Mouse (Mus musculus) midbrain, embryonic 12.5 days (tissue): Measurements from ENCODE around the gene Rassf1. TPM values are rescaled to one million over a fixed set of nuclear protein-coding genes. Genes with fewer than 3 reads are reported as not detected.

Source experiments
- ATAC-seq: fragments of 200-750 bp; cut with Nextera tagmentation; 2 replicates; pipeline ENCODE4 v1.8.0; 2017; ENCODE audit warnings: low read depth, moderate TSS enrichment, moderate library complexity; ENCODE audit not compliant: low FRiP score
- H3K27ac ChIP-seq: fragments of 300-500 bp; sonication (generic); replicated peaks from 2 replicates; pipeline ENCODE4 v1.5.1; 2016; ENCODE audit warnings: mild to moderate bottlenecking
- H3K27me3 ChIP-seq: fragments of 300-500 bp; sonication (generic); 2 replicates; pipeline ENCODE4 v1.6.1; 2016; ENCODE audit warnings: mild to moderate bottlenecking
- H3K36me3 ChIP-seq: fragments of 300-500 bp; sonication (generic); 2 replicates; pipeline ENCODE4 v1.6.1; 2016
- H3K4me1 ChIP-seq: fragments of 300-500 bp; sonication (generic); 2 replicates; pipeline ENCODE4 v1.6.1; 2016
- H3K4me2 ChIP-seq: fragments of 300-500 bp; sonication (generic); replicated peaks from 2 replicates; pipeline ENCODE4 v1.6.1; 2016; ENCODE audit warnings: mild to moderate bottlenecking, moderate library complexity
- H3K4me3 ChIP-seq: fragments of 300-500 bp; sonication (generic); 2 replicates; pipeline ENCODE4 v1.5.1; 2016; ENCODE audit warnings: mild to moderate bottlenecking
- H3K9ac ChIP-seq: fragments of 300-500 bp; sonication (generic); replicated peaks from 2 replicates; pipeline ENCODE4 v1.6.1; 2016; ENCODE audit warnings: mild to moderate bottlenecking, moderate library complexity
- H3K9me3 ChIP-seq: fragments of 300-500 bp; sonication (generic); 2 replicates; pipeline ENCODE4 v1.6.1; 2016; ENCODE audit warnings: mild to moderate bottlenecking
- WGBS: fragments of 180-500 bp; shearing (Covaris S2); methylation state at CpG from one replicate; pipeline ENCODE4 v1.1.7; 2016; 5-methylcytosine and 5-hydroxymethylcytosine counted together
- polyA plus RNA-seq: library from polyadenylated mRNA; unstranded; fragments of >200 nt; fragmentation: Nextera tagmentation; extraction: Ambion mirVana; gene quantifications from 2 replicates; pipeline ENCODE4 v1.2.1, GENCODE M21; 2016

Rassf1 gene
- polyA plus RNA-seq, 1 experiment from 2014 or later = 48.9 TPM

GRCm38 (mm10) chr9:107600745-107601144 is 49.4 kb downstream of the Rassf1 start:
- Histone ChIP-seq H3K4me3 (no peak overlapping the region), H3K9ac (no peak overlapping the region), H3K36me3 (no peaks in the 10 kb centered on the region), H3K4me1 (peaks cover 24% of the 10 kb centered on the region), H3K27ac (no peak overlapping the region), H3K4me2 (no peak overlapping the region), H3K9me3 (no peaks in the 10 kb centered on the region), H3K27me3 (0 out of 2 replicates have a peak, but pooled peaks cover 6% of the 10 kb centered on the region)
- 82% methylated on average over 12 of the region's 12 CpGs for WGBS
- no peak for ATAC-seq

GRCm38 (mm10) chr9:107601275-107601674 is 49.9 kb downstream of the Rassf1 start:
- no peak for ATAC-seq
- no peak overlapping the region for H3K4me2 ChIP-seq
- H3K4me1 ChIP-seq = peaks cover 24% of the 10 kb centered on the region
- no peak overlapping the region for H3K9ac ChIP-seq
- no peaks in the 10 kb centered on the region for H3K9me3 ChIP-seq
- 89% methylated on average over 11 of the region's 11 CpGs for WGBS
- H3K27me3 ChIP-seq = 0 out of 2 replicates have a peak, but pooled peaks cover 6% of the 10 kb centered on the region
- no peak overlapping the region for H3K4me3 ChIP-seq
- no peak overlapping the region for H3K27ac ChIP-seq
- no peaks in the 10 kb centered on the region for H3K36me3 ChIP-seq

GRCm38 (mm10) chr9:107602068-107602648 is 50.8 kb downstream of the Rassf1 start:
- whole genome bisulfite sequencing = 18% methylated on average over 10 of the region's 10 CpGs
- no peak overlapping the region; the same call in 1 of the 2 replicates for H3K9ac ChIP-seq
- H3K4me1 ChIP-seq = peaks cover 33% of the 10 kb centered on the region

GRCm38 (mm10) chr9:107603251-107603650 is 51.9 kb downstream of the Rassf1 start:
- Histone ChIP-seq H3K36me3 (no peaks in the 10 kb centered on the region), H3K9me3 (no peaks in the 10 kb centered on the region), H3K4me1 (peaks cover 44% of the 10 kb centered on the region), H3K27me3 (0 out of 2 replicates have a peak, but pooled peaks cover 13% of the 10 kb centered on the region), H3K4me2 (no peak overlapping the region), H3K9ac (no peak overlapping the region), H3K4me3 (no peak overlapping the region), H3K27ac (no peak overlapping the region)
- 86% methylated on average over 6 of the region's 6 CpGs for WGBS
- ATAC-seq = no peak

More at GRCm38 (mm10) chr9:107602068-107602648, 50.8 kb downstream of the Rassf1 start:
- Histone ChIP-seq H3K9me3 (no peaks in the 10 kb centered on the region), H3K4me3 (no peak overlapping the region), H3K27ac (0 out of 2 replicates have a peak overlapping the region, but pooled peaks have one; percentile 4), H3K36me3 (no peaks in the 10 kb centered on the region), H3K27me3 (0 out of 2 replicates have a peak, but pooled peaks cover 13% of the 10 kb centered on the region), H3K4me2 (no peak overlapping the region)
- ATAC-seq = peak; percentile 53

GRCm38 (mm10) chr9:107605041-107605661 is 53.8 kb downstream of the Rassf1 start:
- Histone ChIP-seq H3K36me3 (no peaks in the 10 kb centered on the region), H3K9ac (peak overlapping the region; percentile 37; the same call in 1 of the 2 replicates), H3K9me3 (no peaks in the 10 kb centered on the region), H3K4me1 (peaks cover 59% of the 10 kb centered on the region), H3K4me2 (peak overlapping the region; percentile 22), H3K27me3 (0 out of 2 replicates have a peak, but pooled peaks cover 13% of the 10 kb centered on the region), H3K4me3 (no peak overlapping the region), H3K27ac (peak overlapping the region; percentile 15; the same call in 1 of the 2 replicates)
- ATAC-seq = no peak
- WGBS = 34% methylated on average over 23 of the region's 23 CpGs

GRCm38 (mm10) chr9:107606591-107606990 is 55.2 kb downstream of the Rassf1 start:
- Histone ChIP-seq H3K27ac (no peak overlapping the region), H3K9ac (0 out of 2 replicates have a peak overlapping the region, but pooled peaks have one; percentile 17), H3K9me3 (no peaks in the 10 kb centered on the region), H3K4me1 (peaks cover 64% of the 10 kb centered on the region), H3K36me3 (no peaks in the 10 kb centered on the region), H3K4me3 (no peak overlapping the region), H3K27me3 (0 out of 2 replicates have a peak, but pooled peaks cover 13% of the 10 kb centered on the region), H3K4me2 (no peak overlapping the region)
- no peak for ATAC-seq
- 15% methylated on average over 9 of the region's 9 CpGs for WGBS

GRCm38 (mm10) chr9:107607036-107607435 is 55.7 kb downstream of the Rassf1 start:
- Histone ChIP-seq H3K4me3 (no peak overlapping the region), H3K4me2 (no peak overlapping the region), H3K27me3 (0 out of 2 replicates have a peak, but pooled peaks cover 13% of the 10 kb centered on the region), H3K9ac (0 out of 2 replicates have a peak overlapping the region, but pooled peaks have one; percentile 17), H3K27ac (no peak overlapping the region), H3K36me3 (no peaks in the 10 kb centered on the region), H3K9me3 (no peaks in the 10 kb centered on the region), H3K4me1 (peaks cover 68% of the 10 kb centered on the region)
- no peak for ATAC-seq
- 71% methylated on average over 2 of the region's 2 CpGs for WGBS

GRCm38 (mm10) chr9:107607653-107608245 is 56.4 kb downstream of the Rassf1 start:
- Histone ChIP-seq H3K9me3 (no peaks in the 10 kb centered on the region), H3K27me3 (0 out of 2 replicates have a peak, but pooled peaks cover 13% of the 10 kb centered on the region), H3K9ac (no peak overlapping the region), H3K27ac (no peak overlapping the region), H3K4me2 (no peak overlapping the region), H3K4me1 (peaks cover 70% of the 10 kb centered on the region), H3K36me3 (no peaks in the 10 kb centered on the region), H3K4me3 (no peak overlapping the region)
- ATAC-seq = no peak
- whole genome bisulfite sequencing = 62% methylated on average over 9 of the region's 9 CpGs

- Histone ChIP-seq H3K4me1 (peaks cover 72% of the 10 kb centered on the region), H3K9me3 (no peaks in the 10 kb centered on the region), H3K4me2 (no peak within 1 kb of the TSS), H3K4me3 (no peak within 1 kb of the TSS), H3K27me3 (0 out of 2 replicates have a peak, but pooled peaks cover 7% of the 10 kb centered on the region), H3K9ac (no peak within 1 kb of the TSS), H3K27ac (0 out of 2 replicates have a peak within 1 kb of the TSS, but pooled peaks have one; percentile 11), H3K36me3 (peaks cover 3% of the 10 kb centered on the region; the same call in 1 of the 2 replicates)
- WGBS = 45% methylated on average over 12 of the region's 12 CpGs
- ATAC-seq = no peak
Observed at GRCm38 (mm10) chr9:107608741-107609432, 57.5 kb downstream of the Rassf1 start, which contains the start of gene Sema3b. Gene Sema3b, minus strand, starts transcription at chr9:107609229.

- Histone ChIP-seq H3K27ac (0 out of 2 replicates have a peak overlapping the region, but pooled peaks have one; percentile 11), H3K4me1 (peaks cover 69% of the 10 kb centered on the region), H3K36me3 (peaks cover 9% of the 10 kb centered on the region), H3K27me3 (0 out of 2 replicates have a peak, but pooled peaks cover 7% of the 10 kb centered on the region), H3K9ac (no peak overlapping the region), H3K4me3 (no peak overlapping the region), H3K9me3 (no peaks in the 10 kb centered on the region), H3K4me2 (no peak overlapping the region)
- WGBS = 65% methylated on average over 4 of the region's 4 CpGs
- no peak for ATAC-seq
Observed at GRCm38 (mm10) chr9:107609433-107609830, 58.1 kb downstream of the Rassf1 start.

- Histone ChIP-seq H3K27ac (peak overlapping the region; percentile 98), H3K36me3 (peaks cover 31% of the 10 kb centered on the region), H3K9me3 (no peaks in the 10 kb centered on the region), H3K4me3 (peak overlapping the region; percentile 34; the same call in 1 of the 2 replicates), H3K4me1 (peaks cover 63% of the 10 kb centered on the region), H3K4me2 (peak overlapping the region; percentile 63), H3K27me3 (0 out of 2 replicates have a peak, but pooled peaks cover 4% of the 10 kb centered on the region), H3K9ac (peak overlapping the region; percentile 72)
- no peak for ATAC-seq
- WGBS = 77% methylated on average over 6 of the region's 6 CpGs
Observed at GRCm38 (mm10) chr9:107611456-107612190, 60.3 kb downstream of the Rassf1 start.
